Mouse (Mus musculus) liver, adult 2 months (tissue): ENCODE measurements around the gene Plekhm3. TPM values are rescaled to one million over a fixed set of nuclear protein-coding genes. Genes with fewer than 3 reads are reported as not detected.
"Not testable (repeated sequence)": the region's sequence is repeated elsewhere in the genome, so short reads cannot be mapped to it uniquely, and the experiment has no call there.

Source experiments
- DNase-seq: peaks from one replicate; pipeline ENCODE4 v3.0.0-alpha.2; 2011; ENCODE audit warnings: low read depth, low spot score; ENCODE audit errors: extremely low read depth
- H3K27ac ChIP-seq: fragments of 200-500 bp; replicated peaks from 2 replicates; pipeline ENCODE4 v1.5.1; 2012; ENCODE audit warnings: low read depth, mild to moderate bottlenecking, control low read depth, inconsistent platforms, low read length; ENCODE audit not compliant: insufficient read depth
- H3K27me3 ChIP-seq: fragments of 200-500 bp; 2 replicates; pipeline ENCODE4 v1.6.1; 2012; ENCODE audit warnings: mild to moderate bottlenecking, moderate library complexity, low read length, inconsistent platforms; ENCODE audit not compliant: control insufficient read depth, insufficient read depth
- H3K36me3 ChIP-seq: fragments of 200-500 bp; 2 replicates; pipeline ENCODE4 v1.6.1; 2012; ENCODE audit warnings: low read length, inconsistent platforms; ENCODE audit not compliant: control insufficient read depth, insufficient read depth
- H3K4me1 ChIP-seq: fragments of 200-500 bp; 2 replicates; pipeline ENCODE4 v1.6.1; 2011; ENCODE audit warnings: low read length; ENCODE audit not compliant: control insufficient read depth, insufficient read depth
- H3K4me3 ChIP-seq: fragments of 200-500 bp; 2 replicates; pipeline ENCODE4 v1.5.1; 2011; ENCODE audit warnings: low read depth, mild to moderate bottlenecking, control low read depth, low read length, moderate library complexity; ENCODE audit not compliant: insufficient read depth
- H3K79me2 ChIP-seq: fragments of 200-500 bp; 2 replicates; pipeline ENCODE4 v1.6.1; 2012; ENCODE audit warnings: inconsistent platforms, mild to moderate bottlenecking, low read length, moderate library complexity; ENCODE audit not compliant: control insufficient read depth, insufficient read depth
- H3K9ac ChIP-seq: fragments of 200-500 bp; 2 replicates; pipeline ENCODE4 v1.6.1; 2012; ENCODE audit warnings: low read depth, mild to moderate bottlenecking, control low read depth, inconsistent platforms, low read length
- CTCF ChIP-seq: fragments of 200-500 bp; IDR thresholded peaks from 2 replicates; pipeline ENCODE4 v1.5.1; 2011; ENCODE audit warnings: low read depth, low read length, control low read depth
- POLR2A ChIP-seq: fragments of 200-500 bp; IDR thresholded peaks from 2 replicates; pipeline ENCODE4 v1.6.1; 2011; ENCODE audit warnings: low read length, control low read depth; ENCODE audit not compliant: insufficient read depth; ENCODE audit errors: extremely low read depth
- WGBS: fragments of 180-500 bp; shearing (Covaris S2); methylation state at CpG from one replicate; pipeline ENCODE4 v1.1.7; 2018; 5-methylcytosine and 5-hydroxymethylcytosine counted together
- polyA plus RNA-seq: library from polyadenylated mRNA; depleted of rRNA; stranded (reverse); fragments of >200 nt; gene quantifications from 2 replicates; pipeline ENCODE4 v1.2.3, GENCODE M21; 2012
- total RNA-seq: library from RNA; depleted of rRNA; stranded (reverse); fragments of >200 nt; gene quantifications from 2 replicates; pipeline ENCODE4 v1.2.3, GENCODE M21; 2014

Gene Plekhm3
- total and polyA plus RNA-seq, 2 experiments = 0.73 to 2.8 TPM

GRCm38 (mm10) chr1:64978321-64978799 lies 21.7 kb upstream of the Plekhm3 start:
- H3K79me2 ChIP-seq = no peaks in the 10 kb centered on the region
- H3K27ac ChIP-seq = no peak overlapping the region
- H3K4me3 ChIP-seq = no peak overlapping the region
- H3K36me3 ChIP-seq = no peaks in the 10 kb centered on the region
- H3K4me1 ChIP-seq = no peaks in the 10 kb centered on the region
- WGBS = 70% methylated on average over 7 of the region's 7 CpGs
- DNase-seq = no peak
- H3K9ac ChIP-seq = no peak overlapping the region
- TF ChIP-seq POLR2A = no peak
- no peak for TF ChIP-seq CTCF
- H3K27me3 ChIP-seq = no peaks in the 10 kb centered on the region

GRCm38 (mm10) chr1:64975346-64975745 lies 18.7 kb upstream of the Plekhm3 start:
- WGBS = 70% methylated on average over 7 of the region's 7 CpGs
- Histone ChIP-seq H3K4me1 (no peaks in the 10 kb centered on the region; the same call in 1 of the 2 replicates), H3K27me3 (no peaks in the 10 kb centered on the region), H3K79me2 (no peaks in the 10 kb centered on the region), H3K9ac (no peak overlapping the region), H3K4me3 (no peak overlapping the region), H3K36me3 (no peaks in the 10 kb centered on the region), H3K27ac (no peak overlapping the region)
- TF ChIP-seq POLR2A (no peak), CTCF (no peak)
- no peak for DNase-seq

- no peaks in the 10 kb centered on the region for H3K27me3 ChIP-seq
- DNase-seq = peak; percentile 4
- TF ChIP-seq POLR2A = no peak
- no peak overlapping the region for H3K9ac ChIP-seq
- 70% methylated on average over 5 of the region's 5 CpGs for WGBS
- no peak overlapping the region for H3K4me3 ChIP-seq
- H3K36me3 ChIP-seq = no peaks in the 10 kb centered on the region
- H3K27ac ChIP-seq = no peak overlapping the region
- H3K4me1 ChIP-seq = no peaks in the 10 kb centered on the region; the same call in 1 of the 2 replicates
- H3K79me2 ChIP-seq = no peaks in the 10 kb centered on the region
These were observed 14.1 kb upstream of the Plekhm3 start for GRCm38 (mm10) chr1:64970685-64971084.

GRCm38 (mm10) chr1:64957021-64957489 lies 431 bp upstream of the Plekhm3 start:
- TF ChIP-seq POLR2A (no peak), CTCF (no peak)
- H3K79me2 ChIP-seq = no peaks in the 10 kb centered on the region
- H3K36me3 ChIP-seq = no peaks in the 10 kb centered on the region
- H3K4me3 ChIP-seq = peak overlapping the region; percentile 72; the same call in 1 of the 2 replicates
- no peak for DNase-seq
- no peaks in the 10 kb centered on the region for H3K27me3 ChIP-seq
- 49% methylated on average over 8 of the region's 8 CpGs for WGBS
- no peak overlapping the region for H3K27ac ChIP-seq
- H3K9ac ChIP-seq = no peak overlapping the region
- H3K4me1 ChIP-seq = no peaks in the 10 kb centered on the region

- H3K4me1 ChIP-seq, DNase-seq, H3K9ac ChIP-seq, H3K27ac ChIP-seq, H3K36me3 ChIP-seq, H3K4me3 ChIP-seq, H3K79me2 ChIP-seq, H3K27me3 ChIP-seq: not testable (repeated sequence)
- WGBS = 92% methylated on average over 7 of the region's 7 CpGs
These were observed 1.8 kb downstream of the Plekhm3 start for GRCm38 (mm10) chr1:64954786-64955185.

GRCm38 (mm10) chr1:64950271-64950670 lies 6.4 kb downstream of the Plekhm3 start:
- Histone ChIP-seq H3K79me2 (0 out of 2 replicates have a peak, but pooled peaks cover 3% of the 10 kb centered on the region), H3K9ac (no peak overlapping the region), H3K27me3 (no peaks in the 10 kb centered on the region), H3K27ac (no peak overlapping the region), H3K36me3 (no peaks in the 10 kb centered on the region), H3K4me1 (no peaks in the 10 kb centered on the region; the same call in 1 of the 2 replicates), H3K4me3 (no peak overlapping the region)
- no peak for TF ChIP-seq POLR2A
- no peak for TF ChIP-seq CTCF
- WGBS = 97% methylated on average over 3 of the region's 3 CpGs
- no peak for DNase-seq
